Mouse (Mus musculus): ENCODE measurements around the gene Pih1d1. TPM values are rescaled to one million over a fixed set of nuclear protein-coding genes. Genes with fewer than 3 reads are reported as not detected.

Gene Pih1d1
- total RNA-seq, 2 experiments from 2014 or later = 32.0 to 38.1 TPM

GRCm38 (mm10) chr7:45126147-45126843 is 27.8 kb upstream of the Pih1d1 start:
- DNase-seq = no peak

GRCm38 (mm10) chr7:45126844-45127699 is 27.0 kb upstream of the Pih1d1 start:
- no peak for DNase-seq

- DNase-seq = no peak
Observed at GRCm38 (mm10) chr7:45127700-45128224, 26.3 kb upstream of the Pih1d1 start.

GRCm38 (mm10) chr7:45128624-45129246 is 25.4 kb upstream of the Pih1d1 start, which contains the start of gene Rpl13a:
Gene Rpl13a (minus strand): TSS chr7:45128761.
- DNase-seq = peak; percentile 99

- peak; percentile 51 for DNase-seq
Observed at GRCm38 (mm10) chr7:45129318-45129717, 24.8 kb upstream of the Pih1d1 start.

GRCm38 (mm10) chr7:45129776-45130512 is 24.2 kb upstream of the Pih1d1 start:
- DNase-seq = no peak

- DNase-seq = no peak
Observed at GRCm38 (mm10) chr7:45131850-45132249, 22.3 kb upstream of the Pih1d1 start.

GRCm38 (mm10) chr7:45133446-45134159 is 20.5 kb upstream of the Pih1d1 start:
- no peak for DNase-seq

GRCm38 (mm10) chr7:45134544-45135026 is 19.5 kb upstream of the Pih1d1 start:
- no peak for DNase-seq

GRCm38 (mm10) chr7:45135370-45135769 is 18.7 kb upstream of the Pih1d1 start:
- no peak for DNase-seq

- peak; percentile 88 for DNase-seq
Observed at GRCm38 (mm10) chr7:45135993-45136567, 18.0 kb upstream of the Pih1d1 start, which contains the start of the genes Gm45713 and Flt3l. Gene Gm45713 (minus strand): TSS chr7:45136231. Gene Flt3l (minus strand): TSS chr7:45136432.

- no peak for DNase-seq
Observed at GRCm38 (mm10) chr7:45137171-45138006, 16.7 kb upstream of the Pih1d1 start.

GRCm38 (mm10) chr7:45138403-45138802 is 15.7 kb upstream of the Pih1d1 start:
- DNase-seq = no peak

- no peak for DNase-seq
Observed at GRCm38 (mm10) chr7:45139904-45140723, 14.0 kb upstream of the Pih1d1 start.

GRCm38 (mm10) chr7:45141319-45141718 is 12.8 kb upstream of the Pih1d1 start:
- no peak for DNase-seq

GRCm38 (mm10) chr7:45141914-45142313 is 12.2 kb upstream of the Pih1d1 start:
- no peak for DNase-seq

- DNase-seq = peak; percentile 47
Observed at GRCm38 (mm10) chr7:45144368-45145174, 9.5 kb upstream of the Pih1d1 start.

GRCm38 (mm10) chr7:45145460-45145859 is 8.6 kb upstream of the Pih1d1 start:
- DNase-seq = no peak
